ENCODE assay signal across 19 mouse cellular contexts in genomic region chr1:193287578-193287977, GRCm38 (mm10). TPM values are rescaled to one million over a fixed set of nuclear protein-coding genes. Genes with fewer than 3 reads are reported as not detected.
DNase-seq lines count a peak whose midpoint lies in the region; ATAC-seq lines count a peak whose summit lies in the region.
"Had no signal": no experiment of that assay in that cellular context is flagged by ENCODE, and none has a peak within 500 bp of the region (broad histone marks: within the 10 kb centered on the region; RNA-seq: fewer than 3 reads in every experiment).

No protein-coding gene starts in this region.

- no peaks in the 10 kb centered on the region for H3K36me3 ChIP-seq in liver, embryonic 15.5 days (replicated peaks)
- no peaks in the 10 kb centered on the region for H3K36me3 ChIP-seq in liver, embryonic 12.5 days
- H3K36me3 ChIP-seq in midbrain, embryonic 11.5 days (ENCODE audit: control insufficient read depth, insufficient read depth, low read length), result no peaks in the 10 kb centered on the region
- H3K36me3 ChIP-seq in midbrain, embryonic 16.5 days (ENCODE audit: control insufficient read depth, insufficient read depth, low read length), result no peaks in the 10 kb centered on the region
- H3K36me3 ChIP-seq: embryonic facial prominence, embryonic 10.5 days; embryonic facial prominence, embryonic 12.5 days; forebrain, embryonic 15.5 days had no signal

- 0 out of 2 replicates have a peak, but pooled peaks cover 4% of the 10 kb centered on the region for H3K4me1 ChIP-seq in liver, embryonic 15.5 days (replicated peaks)
- H3K4me1 ChIP-seq in liver, embryonic 12.5 days, result no peaks in the 10 kb centered on the region
- H3K4me1 ChIP-seq in midbrain, embryonic 11.5 days (ENCODE audit: control insufficient read depth, insufficient read depth, low read length), result no peaks in the 10 kb centered on the region
- no peaks in the 10 kb centered on the region for H3K4me1 ChIP-seq in midbrain, embryonic 16.5 days (ENCODE audit: control insufficient read depth, insufficient read depth, low read length)
- H3K4me1 ChIP-seq: embryonic facial prominence, embryonic 10.5 days; embryonic facial prominence, embryonic 12.5 days; forebrain, embryonic 13.5 days; forebrain, embryonic 15.5 days had no signal

- no peaks in the 10 kb centered on the region for H3K9me3 ChIP-seq in liver, embryonic 15.5 days (replicated peaks)
- H3K9me3 ChIP-seq in liver, embryonic 12.5 days (replicated peaks), result no peaks in the 10 kb centered on the region
- H3K9me3 ChIP-seq in midbrain, embryonic 11.5 days (ENCODE audit: control insufficient read depth, low read length), result no peaks in the 10 kb centered on the region
- H3K9me3 ChIP-seq in midbrain, embryonic 16.5 days (replicated peaks; ENCODE audit: control insufficient read depth, low read length, poor library complexity, severe bottlenecking), result no peaks in the 10 kb centered on the region
- H3K9me3 ChIP-seq: embryonic facial prominence, embryonic 10.5 days; embryonic facial prominence, embryonic 12.5 days; forebrain, embryonic 13.5 days; forebrain, embryonic 15.5 days had no signal

- ATAC-seq in liver, embryonic 15.5 days (ENCODE audit: insufficient read depth), result peak; percentile 43; the same call in 1 of the 2 replicates
- ATAC-seq in liver, embryonic 12.5 days, result no peak
- no peak for ATAC-seq in midbrain, embryonic 11.5 days (ENCODE audit: low FRiP score)
- no peak for ATAC-seq in midbrain, embryonic 16.5 days
- ATAC-seq: forebrain, embryonic 13.5 days; forebrain, embryonic 15.5 days; forebrain, postnatal 0 days had no signal

- H3K27me3 ChIP-seq in liver, embryonic 15.5 days, result no peaks in the 10 kb centered on the region
- H3K27me3 ChIP-seq in liver, embryonic 12.5 days (replicated peaks), result no peaks in the 10 kb centered on the region
- no peaks in the 10 kb centered on the region for H3K27me3 ChIP-seq in midbrain, embryonic 11.5 days (ENCODE audit: control insufficient read depth, insufficient read depth, low read length)
- no peaks in the 10 kb centered on the region for H3K27me3 ChIP-seq in midbrain, embryonic 16.5 days (ENCODE audit: control insufficient read depth, insufficient read depth, low read depth, low read length)
- H3K27me3 ChIP-seq: embryonic facial prominence, embryonic 12.5 days; forebrain, embryonic 13.5 days; forebrain, embryonic 15.5 days had no signal

- no peak overlapping the region for H3K27ac ChIP-seq in liver, embryonic 15.5 days (replicated peaks)
- no peak overlapping the region for H3K27ac ChIP-seq in liver, embryonic 12.5 days
- H3K27ac ChIP-seq in midbrain, embryonic 11.5 days (ENCODE audit: low read depth, low read length), result no peak overlapping the region
- no peak overlapping the region for H3K27ac ChIP-seq in midbrain, embryonic 16.5 days (ENCODE audit: low read length)
- H3K27ac ChIP-seq: embryonic facial prominence, embryonic 10.5 days; embryonic facial prominence, embryonic 12.5 days; forebrain, embryonic 13.5 days; forebrain, embryonic 15.5 days had no signal

- no peak overlapping the region for H3K9ac ChIP-seq in liver, embryonic 15.5 days
- no peak overlapping the region for H3K9ac ChIP-seq in liver, embryonic 12.5 days
- H3K9ac ChIP-seq in midbrain, embryonic 11.5 days (ENCODE audit: low read length), result no peak overlapping the region
- H3K9ac ChIP-seq in midbrain, embryonic 16.5 days (ENCODE audit: low read depth, low read length), result no peak overlapping the region
- H3K9ac ChIP-seq: embryonic facial prominence, embryonic 12.5 days; forebrain, embryonic 13.5 days; forebrain, embryonic 15.5 days; forebrain, postnatal 0 days had no signal

- DNase-seq in midbrain, embryonic 11.5 days (ENCODE audit: low spot score, missing footprints), result peak; percentile 64
- DNase-seq in cerebellum, postnatal 14 days, result no peak
- DNase-seq: adrenal gland, adult 2 months; adrenal gland, postnatal 10 days; adrenal gland, postnatal 25 days; cerebellum, adult 11 months; cerebellum, adult 18-20 months; cerebellum, adult 8-10 months; cerebellum, adult 9-11 months; cerebellum, postnatal 25 days; forebrain, postnatal 0 days had no signal

- no peak overlapping the region for H3K4me2 ChIP-seq in liver, embryonic 15.5 days
- H3K4me2 ChIP-seq in liver, embryonic 12.5 days, result no peak overlapping the region
- H3K4me2 ChIP-seq in midbrain, embryonic 11.5 days, result no peak overlapping the region
- H3K4me2 ChIP-seq in midbrain, embryonic 16.5 days (ENCODE audit: low read length), result no peak overlapping the region
- H3K4me2 ChIP-seq: embryonic facial prominence, embryonic 12.5 days; forebrain, embryonic 13.5 days; forebrain, embryonic 15.5 days had no signal

- no peak overlapping the region for H3K4me3 ChIP-seq in liver, embryonic 15.5 days (replicated peaks)
- no peak overlapping the region for H3K4me3 ChIP-seq in liver, embryonic 12.5 days
- H3K4me3 ChIP-seq in midbrain, embryonic 11.5 days (ENCODE audit: low read depth, low read length), result no peak overlapping the region
- H3K4me3 ChIP-seq in midbrain, embryonic 16.5 days (ENCODE audit: low read depth, low read length), result no peak overlapping the region
- H3K4me3 ChIP-seq: embryonic facial prominence, embryonic 10.5 days; embryonic facial prominence, embryonic 12.5 days; forebrain, embryonic 13.5 days; forebrain, embryonic 15.5 days had no signal

- WGBS in liver, embryonic 15.5 days (ENCODE audit: insufficient replicate concordance), result 64% methylated on average over 2 of the region's 2 CpGs
- 60% methylated on average over 2 of the region's 2 CpGs for WGBS in liver, embryonic 12.5 days (ENCODE audit: insufficient replicate concordance)
- 92% methylated on average over 2 of the region's 2 CpGs for WGBS in midbrain, embryonic 11.5 days
- 82% methylated on average over 2 of the region's 2 CpGs for WGBS in midbrain, embryonic 16.5 days

RNA-seq across cellular contexts. Expression of gene G0s2, which starts 14.6 kb away (rescaled TPM):
- polyA plus RNA-seq in liver, embryonic 15.5 days (2015; fragmentation: Nextera tagmentation; extraction: Ambion mirVana), result 105 and 146 TPM in 2 replicates
- polyA plus RNA-seq in liver, embryonic 12.5 days (2016; fragmentation: Nextera tagmentation; extraction: Ambion mirVana), result 23.8 and 27.0 TPM in 2 replicates
- polyA plus RNA-seq in midbrain, embryonic 11.5 days (2014; fragmentation: Nextera tagmentation; extraction: Ambion mirVana), result 7.9 and 11.4 TPM in 2 replicates
- 5.1 and 6.9 TPM in 2 replicates for polyA plus RNA-seq in midbrain, embryonic 16.5 days (2015; fragmentation: Nextera tagmentation; extraction: Ambion mirVana)

RNA-seq across cellular contexts. Expression of gene Hsd11b1, which starts 23.7 kb away (rescaled TPM):
- 12.7 and 19.5 TPM in 2 replicates for polyA plus RNA-seq in liver, embryonic 15.5 days (2015; fragmentation: Nextera tagmentation; extraction: Ambion mirVana)
- polyA plus RNA-seq in liver, embryonic 12.5 days (2016; fragmentation: Nextera tagmentation; extraction: Ambion mirVana), result 0.89 and 1.2 TPM in 2 replicates
- 0.23 TPM in 1 of 2 replicates, not detected in the other for polyA plus RNA-seq in midbrain, embryonic 11.5 days (2014; fragmentation: Nextera tagmentation; extraction: Ambion mirVana)
- 0.39 and 0.55 TPM in 2 replicates for polyA plus RNA-seq in midbrain, embryonic 16.5 days (2015; fragmentation: Nextera tagmentation; extraction: Ambion mirVana)
- polyA plus RNA-seq: forebrain, embryonic 11.5 days had no signal
